Mouse (Mus musculus) ES-Bruce4 (cell line): Measurements from ENCODE around the gene Ttc8.

ENCODE experiments used
- CTCF ChIP-seq: IDR thresholded peaks from one replicate; pipeline ENCODE4 v1.8.1; 2011; ENCODE audit warnings: low read depth, low read length
- EP300 ChIP-seq: IDR thresholded peaks from 2 replicates; pipeline ENCODE4 v1.6.1; 2011; ENCODE audit warnings: low read depth, low read length; ENCODE audit not compliant: insufficient read depth
- POLR2A ChIP-seq: IDR thresholded peaks from one replicate; pipeline ENCODE4 v1.8.1; 2011; ENCODE audit warnings: low read length; ENCODE audit not compliant: insufficient read depth

DNA sequence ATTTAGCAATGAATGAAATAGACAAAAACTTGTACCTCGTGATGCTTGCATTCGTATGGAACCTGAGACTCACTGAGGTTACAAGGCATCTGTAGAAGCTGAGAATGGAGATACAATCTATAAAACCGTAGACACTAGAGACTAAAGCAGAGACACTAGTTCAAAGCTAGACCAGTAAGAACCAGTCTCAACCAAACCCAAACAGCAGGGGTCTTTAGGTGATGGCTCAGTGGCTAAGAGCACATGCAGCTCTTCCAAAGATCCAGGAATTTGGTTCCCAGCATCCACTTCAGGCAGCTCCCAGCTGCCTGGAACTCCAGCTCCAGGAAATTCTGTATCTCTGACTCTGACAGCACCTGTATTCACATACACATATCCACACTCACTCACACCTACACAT is 60.7 kb downstream of the Ttc8 start:
- TF ChIP-seq CTCF (no peak), POLR2A (no peak), EP300 (no peak)
